9 mouse cellular contexts compared by ENCODE assay signal in genomic region chr8:119676389-119676788, GRCm38 (mm10). TPM values are rescaled to one million over a fixed set of nuclear protein-coding genes. Genes with fewer than 3 reads are reported as not detected.
DNase-seq lines count a peak whose midpoint lies in the region; ATAC-seq and TF ChIP-seq lines count a peak whose summit lies in the region.
"Had no signal": no experiment of that assay in that cellular context is flagged by ENCODE, and none has a peak within 500 bp of the region (broad histone marks: within the 10 kb centered on the region; RNA-seq: fewer than 3 reads in every experiment).

No protein-coding gene starts in this region.

- DNase-seq in brain, adult 2 months (ENCODE audit: low read depth, low spot score), result peak; percentile 92
- DNase-seq in kidney, postnatal 4 days, result peak; percentile 95 to 96
- peak; percentile 86 for DNase-seq in lung, adult 2 months
- peak; percentile 89 for DNase-seq in ovary, postnatal 36 days (ENCODE audit: low spot score)
- peak; percentile 88 for DNase-seq in thymus, postnatal 0 days (ENCODE audit: low spot score)

- 11% methylated on average over 8 of the region's 8 CpGs for WGBS in heart, embryonic 16.5 days
- WGBS in lung, adult 2 months, result 8% methylated on average over 8 of the region's 8 CpGs

- H3K27me3 ChIP-seq in ES-Bruce4 (ENCODE audit: control insufficient read depth, insufficient read depth, low read length, poor library complexity, severe bottlenecking), result no peaks in the 10 kb centered on the region
- H3K27me3 ChIP-seq in heart, embryonic 16.5 days (ENCODE audit: control insufficient read depth, insufficient read depth, low read length), result no peaks in the 10 kb centered on the region

- ATAC-seq in erythroblast, adult 5-6 weeks (replicated peaks; ENCODE audit: low FRiP score, poor library complexity, severe bottlenecking), result peak; percentile 69
- peak; percentile 53 for ATAC-seq in heart, embryonic 16.5 days (replicated peaks; ENCODE audit: extremely low read depth, insufficient read depth, low FRiP score)

- TF ChIP-seq CTCF in ES-Bruce4 (IDR thresholded peaks at IDR 0.05; ENCODE audit: low read depth, low read length), result peak; percentile 96
- TF ChIP-seq CTCF in lung, adult 2 months (IDR thresholded peaks at IDR 0.05; ENCODE audit: insufficient read depth, low read length), result peak; percentile 99

- H3K36me3 ChIP-seq in ES-Bruce4 (ENCODE audit: control insufficient read depth, insufficient read depth, low read length, poor library complexity, severe bottlenecking), result no peaks in the 10 kb centered on the region
- no peaks in the 10 kb centered on the region for H3K36me3 ChIP-seq in heart, embryonic 16.5 days (ENCODE audit: control insufficient read depth, insufficient read depth)
- H3K36me3 ChIP-seq: liver, embryonic 15.5 days had no signal

- no peaks in the 10 kb centered on the region for H3K4me1 ChIP-seq in ES-Bruce4 (ENCODE audit: control insufficient read depth, insufficient read depth, low read length)
- no peaks in the 10 kb centered on the region; the same call in 1 of the 2 replicates for H3K4me1 ChIP-seq in heart, embryonic 16.5 days (ENCODE audit: control insufficient read depth, insufficient read depth, low read length)
- H3K4me1 ChIP-seq in lung, adult 2 months (ENCODE audit: control insufficient read depth, insufficient read depth, low read length), result no peaks in the 10 kb centered on the region

- TF ChIP-seq EP300 in ES-Bruce4 (IDR thresholded peaks at IDR 0.05; ENCODE audit: insufficient read depth, low read depth, low read length), result no peak

- no peak overlapping the region for H3K4me2 ChIP-seq in heart, embryonic 16.5 days (ENCODE audit: low read depth, low read length)
- H3K4me2 ChIP-seq: liver, embryonic 15.5 days had no signal

- H3K9ac ChIP-seq in ES-Bruce4 (ENCODE audit: low read depth, poor library complexity, severe bottlenecking), result no peak overlapping the region
- no peak overlapping the region for H3K9ac ChIP-seq in heart, embryonic 16.5 days (ENCODE audit: low read length)
- H3K9ac ChIP-seq: liver, embryonic 15.5 days had no signal

- H3K9me3 ChIP-seq in ES-Bruce4 (replicated peaks; ENCODE audit: control insufficient read depth, insufficient read depth, low read length, poor library complexity, severe bottlenecking), result no peaks in the 10 kb centered on the region
- H3K9me3 ChIP-seq in heart, embryonic 16.5 days (replicated peaks; ENCODE audit: control insufficient read depth, low read length), result no peaks in the 10 kb centered on the region
- H3K9me3 ChIP-seq: liver, embryonic 15.5 days had no signal

- TF ChIP-seq POLR2A in ES-Bruce4 (IDR thresholded peaks at IDR 0.05; ENCODE audit: insufficient read depth, low read length), result no peak
- TF ChIP-seq POLR2A in lung, adult 2 months (IDR thresholded peaks at IDR 0.05; ENCODE audit: borderline replicate concordance, extremely low read depth, low read depth, low read length), result no peak

- H3K4me3 ChIP-seq in ES-Bruce4 (ENCODE audit: low read depth, low read length), result no peak overlapping the region
- no peak overlapping the region for H3K4me3 ChIP-seq in heart, embryonic 16.5 days (ENCODE audit: low read length)
- H3K4me3 ChIP-seq in lung, adult 2 months (replicated peaks; ENCODE audit: extremely low read depth, low read depth, low read length), result no peak overlapping the region
- H3K4me3 ChIP-seq: liver, embryonic 15.5 days had no signal

- H3K27ac ChIP-seq in ES-Bruce4 (ENCODE audit: insufficient read depth, low read length), result no peak overlapping the region
- H3K27ac ChIP-seq in heart, embryonic 16.5 days (ENCODE audit: low read length), result no peak overlapping the region
- H3K27ac ChIP-seq: liver, embryonic 15.5 days had no signal

RNA-seq across cellular contexts. Expression of gene Wfdc1, which starts 10.2 kb away (rescaled TPM):
- polyA plus RNA-seq in ES-Bruce4 (2011; ENCODE audit: insufficient read depth, insufficient read length, low read depth, missing spikeins), result not detected in 2 replicates
- not detected in 2 replicates for total RNA-seq in erythroblast, adult 5-6 weeks (2015; ENCODE audit: low replicate concordance)
- total RNA-seq in erythroblast, adult 5-6 weeks (2017; ENCODE audit: low replicate concordance), result not detected in 2 replicates
- 6.4 and 7.5 TPM in 2 replicates for polyA plus RNA-seq in heart, embryonic 16.5 days (2015; fragmentation: Nextera tagmentation; extraction: Ambion mirVana)
- polyA plus RNA-seq in lung, adult 2 months (2012; rRNA removed), result 122 and 130 TPM in 2 replicates
- polyA plus RNA-seq in thymus, postnatal 0 days (2015; fragmentation: Nextera tagmentation; extraction: Ambion mirVana), result 0.91 and 0.99 TPM in 2 replicates

RNA-seq across cellular contexts. Expression of gene Atp2c2, which starts 23.4 kb away (rescaled TPM):
- polyA plus RNA-seq in ES-Bruce4 (2011; ENCODE audit: insufficient read depth, insufficient read length, low read depth, missing spikeins), result 2.8 and 3.4 TPM in 2 replicates
- not detected in 2 replicates for total RNA-seq in erythroblast, adult 5-6 weeks (2015; ENCODE audit: low replicate concordance)
- total RNA-seq in erythroblast, adult 5-6 weeks (2017; ENCODE audit: low replicate concordance), result not detected in 2 replicates
- 0.26 and 0.69 TPM in 2 replicates for polyA plus RNA-seq in heart, embryonic 16.5 days (2015; fragmentation: Nextera tagmentation; extraction: Ambion mirVana)
- polyA plus RNA-seq in lung, adult 2 months (2012; rRNA removed), result 5.4 and 7.2 TPM in 2 replicates
- polyA plus RNA-seq in thymus, postnatal 0 days (2015; fragmentation: Nextera tagmentation; extraction: Ambion mirVana), result 0.27 and 0.29 TPM in 2 replicates

RNA-seq across cellular contexts. Expression of gene Kcng4, which starts 40.9 kb away (rescaled TPM):
- polyA plus RNA-seq in ES-Bruce4 (2011; ENCODE audit: insufficient read depth, insufficient read length, low read depth, missing spikeins), result not detected in 2 replicates
- not detected in 2 replicates for total RNA-seq in erythroblast, adult 5-6 weeks (2015; ENCODE audit: low replicate concordance)
- total RNA-seq in erythroblast, adult 5-6 weeks (2017; ENCODE audit: low replicate concordance), result not detected in 2 replicates
- 0.04 TPM in 1 of 2 replicates, not detected in the other for polyA plus RNA-seq in heart, embryonic 16.5 days (2015; fragmentation: Nextera tagmentation; extraction: Ambion mirVana)
- 0.17 and 0.51 TPM in 2 replicates for polyA plus RNA-seq in lung, adult 2 months (2012; rRNA removed)
- polyA plus RNA-seq in thymus, postnatal 0 days (2015; fragmentation: Nextera tagmentation; extraction: Ambion mirVana), result 0.04 and 0.07 TPM in 2 replicates
- polyA plus RNA-seq: liver, embryonic 15.5 days had no signal

Comparison
In these comparisons a context has a peak if more than half of its experiments do, and no peak if none do; other contexts are left out.
1. RNA of gene Wfdc1, which starts 10.2 kb away (polyA plus RNA-seq): 122 to 130 TPM in lung, adult 2 months; 6.4 to 7.5 TPM in heart, embryonic 16.5 days, 0.91 to 0.99 TPM in thymus, postnatal 0 days and not detected in ES-Bruce4; every median in the first group is over 10 times any median in the second.
2. Peak in every context shown above with its lines, with median percentiles within 50 percentile points of each other: DNase-seq.